Mouse (Mus musculus) hindbrain, embryonic 16.5 days (tissue): ENCODE measurements at regions not wholly inside any gene's neighbourhood (a gene's known extent, or its start where the extent isn't known, plus 50 kb on each side); places are given as distances from the start of the nearest gene placed in this dataset.

ENCODE experiments used
- ATAC-seq: fragments of 200-750 bp; cut with Nextera tagmentation; 2 replicates; pipeline ENCODE4 v1.8.0; 2017; ENCODE audit warnings: moderate TSS enrichment, moderate library complexity
- H3K27ac ChIP-seq: fragments of 300-500 bp; sonication (generic); 2 replicates; pipeline ENCODE4 v1.5.1; 2014; ENCODE audit warnings: low read depth, mild to moderate bottlenecking, control low read depth, low read length, moderate library complexity
- H3K27me3 ChIP-seq: fragments of 300-500 bp; sonication (generic); replicated peaks from 2 replicates; pipeline ENCODE4 v1.6.1; 2014; ENCODE audit warnings: low read length; ENCODE audit not compliant: control insufficient read depth, insufficient read depth
- H3K36me3 ChIP-seq: fragments of 300-500 bp; sonication (generic); 2 replicates; pipeline ENCODE4 v1.6.1; 2014; ENCODE audit warnings: mild to moderate bottlenecking, low read length, moderate library complexity, mixed read lengths; ENCODE audit not compliant: control insufficient read depth, insufficient read depth
- H3K4me1 ChIP-seq: fragments of 300-500 bp; sonication (generic); 2 replicates; pipeline ENCODE4 v1.6.1; 2014; ENCODE audit warnings: low read depth, low read length; ENCODE audit not compliant: control insufficient read depth, insufficient read depth
- H3K4me2 ChIP-seq: fragments of 300-500 bp; sonication (generic); 2 replicates; pipeline ENCODE4 v1.6.1; 2014; ENCODE audit warnings: mild to moderate bottlenecking, low read length, control low read depth, moderate library complexity
- H3K4me3 ChIP-seq: fragments of 300-500 bp; sonication (generic); 2 replicates; pipeline ENCODE4 v1.5.1; 2014; ENCODE audit warnings: mild to moderate bottlenecking, low read length, control low read depth, moderate library complexity
- H3K9ac ChIP-seq: fragments of 300-500 bp; sonication (generic); 2 replicates; pipeline ENCODE4 v1.6.1; 2014; ENCODE audit warnings: low read depth, mild to moderate bottlenecking, control low read depth, low read length, moderate library complexity
- H3K9me3 ChIP-seq: fragments of 300-500 bp; sonication (generic); 2 replicates; pipeline ENCODE4 v1.6.1; 2014; ENCODE audit warnings: mild to moderate bottlenecking, low read length, moderate library complexity; ENCODE audit not compliant: control insufficient read depth
- WGBS: fragments of 180-500 bp; shearing (Covaris S2); extraction: QIAGEN DNeasy Blood & Tissue Kit; methylation state at CpG from one replicate; pipeline ENCODE4 v1.1.7; 2014; 5-methylcytosine and 5-hydroxymethylcytosine counted together

- ATAC-seq = no peak
- H3K27me3 ChIP-seq = no peaks in the 10 kb centered on the region
- no peak overlapping the region for H3K27ac ChIP-seq
- no peaks in the 10 kb centered on the region for H3K9me3 ChIP-seq
- no peak overlapping the region for H3K4me3 ChIP-seq
- H3K4me2 ChIP-seq = no peak overlapping the region
- no peaks in the 10 kb centered on the region for H3K36me3 ChIP-seq
- H3K4me1 ChIP-seq = no peaks in the 10 kb centered on the region
- H3K9ac ChIP-seq = no peak overlapping the region
Measured at GRCm38 (mm10) chr8:90123101-90123500, 225.0 kb downstream of the Tox3 start.

- WGBS = 78% methylated on average over 3 of the region's 3 CpGs
- no peaks in the 10 kb centered on the region for H3K4me1 ChIP-seq
- no peak overlapping the region for H3K4me2 ChIP-seq
Measured at GRCm38 (mm10) chr8:90121935-90122334, 226.2 kb downstream of the Tox3 start.

DNA sequence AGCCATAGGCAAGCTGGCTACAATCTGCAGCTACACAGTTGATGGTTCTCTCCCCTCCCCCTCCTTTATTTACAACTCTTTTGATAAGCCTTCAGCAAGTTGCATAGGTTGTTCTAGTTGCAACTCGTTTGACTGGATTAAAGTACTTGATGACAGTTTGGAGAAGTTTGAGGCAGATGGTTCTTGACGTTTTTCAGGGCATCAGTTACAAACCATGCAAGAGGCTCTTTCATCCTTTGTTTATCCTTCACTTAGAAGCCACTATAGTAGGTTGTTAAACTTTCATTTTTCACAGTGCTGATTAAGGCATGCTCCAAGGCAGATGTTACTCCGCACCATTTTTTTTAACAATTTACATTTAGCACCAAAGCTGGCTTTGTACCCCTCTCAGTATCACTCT lies 227.1 kb downstream of the Tox3 start:
- Histone ChIP-seq H3K4me3 (no peak overlapping the region), H3K27ac (no peak overlapping the region), H3K9ac (no peak overlapping the region), H3K4me1 (no peaks in the 10 kb centered on the region), H3K4me2 (no peak overlapping the region), H3K9me3 (no peaks in the 10 kb centered on the region), H3K27me3 (no peaks in the 10 kb centered on the region), H3K36me3 (no peaks in the 10 kb centered on the region)
- WGBS = 29% methylated on average over 3 of the region's 3 CpGs
- ATAC-seq = no peak

More at GRCm38 (mm10) chr8:90121935-90122334, 226.2 kb downstream of the Tox3 start:
- Histone ChIP-seq H3K27ac (no peak overlapping the region), H3K9me3 (no peaks in the 10 kb centered on the region), H3K4me3 (no peak overlapping the region), H3K36me3 (no peaks in the 10 kb centered on the region), H3K27me3 (no peaks in the 10 kb centered on the region), H3K9ac (no peak overlapping the region)
- ATAC-seq = no peak

DNA sequence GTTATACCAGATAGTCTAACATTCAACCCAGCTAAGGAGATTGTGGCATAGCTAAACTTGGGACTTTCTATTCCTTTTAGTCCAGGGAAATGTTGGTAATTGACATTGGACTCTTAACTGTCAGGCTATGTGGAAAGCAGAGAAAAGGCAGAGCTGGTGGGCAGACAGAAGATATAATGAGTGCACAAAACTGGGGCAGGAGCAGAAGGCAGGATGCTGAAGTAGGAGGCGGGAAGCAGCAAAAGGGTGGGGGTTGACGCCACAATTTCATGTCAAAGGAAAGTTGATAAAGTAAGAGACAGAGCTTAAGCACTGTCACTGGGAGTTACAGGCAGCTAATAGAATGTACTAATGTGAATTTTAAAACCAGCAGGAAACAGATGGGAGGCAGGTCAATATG lies 232.7 kb downstream of the Tox3 start:
- Histone ChIP-seq H3K27ac (no peak overlapping the region), H3K36me3 (no peaks in the 10 kb centered on the region), H3K4me3 (no peak overlapping the region), H3K4me2 (no peak overlapping the region), H3K9ac (no peak overlapping the region), H3K4me1 (no peaks in the 10 kb centered on the region), H3K9me3 (no peaks in the 10 kb centered on the region), H3K27me3 (no peaks in the 10 kb centered on the region)
- ATAC-seq = no peak
- WGBS = 92% methylated on average over 2 of the region's 2 CpGs

DNA sequence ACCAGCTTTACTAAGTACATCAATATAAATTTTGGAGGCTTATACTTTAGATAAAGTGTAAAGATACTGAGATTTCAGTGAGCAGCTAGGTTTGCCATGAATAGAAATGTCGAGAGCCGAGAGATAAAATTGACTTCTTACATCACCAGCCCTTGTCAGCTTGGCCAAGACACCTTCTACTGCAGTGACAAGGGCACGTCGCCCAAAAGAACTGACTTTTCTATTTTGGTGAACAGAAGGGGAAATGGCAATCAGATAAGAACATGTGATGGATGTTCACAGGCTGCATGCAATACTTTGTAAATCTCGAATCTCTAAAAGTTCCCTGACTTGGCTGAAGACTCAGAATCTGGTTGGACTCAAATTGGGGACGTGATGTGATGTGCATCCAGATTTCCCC lies 247.6 kb downstream of the Tox3 start:
- WGBS = 92% methylated on average over 6 of the region's 6 CpGs
- Histone ChIP-seq H3K9ac (no peak overlapping the region), H3K4me3 (no peak overlapping the region), H3K4me2 (no peak overlapping the region), H3K27ac (no peak overlapping the region), H3K4me1 (no peaks in the 10 kb centered on the region), H3K36me3 (no peaks in the 10 kb centered on the region), H3K27me3 (no peaks in the 10 kb centered on the region), H3K9me3 (no peaks in the 10 kb centered on the region)
- ATAC-seq = no peak

- no peak overlapping the region for H3K4me2 ChIP-seq
- H3K9me3 ChIP-seq = peaks cover 2% of the 10 kb centered on the region; the same call in 1 of the 2 replicates
- H3K36me3 ChIP-seq = no peaks in the 10 kb centered on the region
- 88% methylated on average over 5 of the region's 5 CpGs for WGBS
- ATAC-seq = no peak
- H3K9ac ChIP-seq = no peak overlapping the region
- H3K27me3 ChIP-seq = no peaks in the 10 kb centered on the region
- no peak overlapping the region for H3K4me3 ChIP-seq
- H3K4me1 ChIP-seq = no peaks in the 10 kb centered on the region
- no peak overlapping the region for H3K27ac ChIP-seq
Measured at GRCm38 (mm10) chr8:90082630-90083029, 265.5 kb downstream of the Tox3 start.

DNA sequence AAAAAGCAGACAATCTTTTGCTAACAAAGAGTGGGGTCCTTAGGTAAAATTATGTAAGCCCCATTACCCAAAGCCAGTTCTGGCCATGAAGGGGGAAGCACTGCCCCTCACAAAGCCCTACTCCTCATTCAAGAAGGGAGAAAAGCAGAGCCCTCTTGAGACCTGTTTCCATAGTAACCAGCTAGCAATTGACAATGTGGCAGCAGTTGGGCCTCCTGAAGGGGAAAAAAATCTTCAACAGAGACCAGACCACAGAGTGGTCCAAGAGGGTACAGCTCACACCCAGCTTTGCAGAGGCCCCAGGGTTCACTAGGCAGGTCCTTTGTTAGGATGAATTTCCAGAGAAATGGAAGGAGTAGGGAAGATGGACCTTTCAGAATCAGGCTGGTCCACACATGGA lies 271.8 kb downstream of the Tox3 start:
- Histone ChIP-seq H3K4me3 (no peak overlapping the region), H3K27ac (peak overlapping the region; percentile 61; the same call in 1 of the 2 replicates), H3K36me3 (no peaks in the 10 kb centered on the region), H3K4me1 (peaks cover 15% of the 10 kb centered on the region), H3K27me3 (no peaks in the 10 kb centered on the region), H3K4me2 (no peak overlapping the region), H3K9me3 (no peaks in the 10 kb centered on the region), H3K9ac (no peak overlapping the region)
- peak; percentile 88 for ATAC-seq

DNA sequence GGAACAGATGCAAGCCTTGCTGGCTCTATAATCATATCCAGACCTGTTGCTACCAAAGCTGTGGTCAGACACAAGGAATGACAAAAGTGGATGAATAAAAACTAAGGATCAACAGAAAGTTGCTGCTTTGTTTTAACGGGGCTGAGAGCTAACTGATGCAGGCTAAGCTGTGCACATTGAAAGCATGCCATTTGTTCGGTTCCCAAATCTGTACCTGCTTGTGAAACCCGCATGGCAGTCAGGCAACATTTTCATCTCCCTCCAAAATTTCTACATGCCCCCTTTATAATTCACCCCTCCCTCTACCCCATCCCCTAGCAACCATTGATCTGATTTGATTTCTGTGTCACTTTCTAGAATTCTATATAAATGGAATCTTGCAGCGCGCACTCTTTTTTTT lies 272.3 kb downstream of the Tox3 start:
- ATAC-seq = no peak
- H3K9me3 ChIP-seq = no peaks in the 10 kb centered on the region
- no peak overlapping the region for H3K4me3 ChIP-seq
- WGBS = 35% methylated on average over 5 of the region's 5 CpGs
- no peak overlapping the region for H3K4me2 ChIP-seq
- peaks cover 15% of the 10 kb centered on the region for H3K4me1 ChIP-seq
- H3K27me3 ChIP-seq = no peaks in the 10 kb centered on the region
- peak overlapping the region; percentile 61; the same call in 1 of the 2 replicates for H3K27ac ChIP-seq
- no peak overlapping the region for H3K9ac ChIP-seq
- no peaks in the 10 kb centered on the region for H3K36me3 ChIP-seq

GRCm38 (mm10) chr8:90070006-90070405 lies 278.1 kb downstream of the Tox3 start:
- ATAC-seq = no peak
- no peaks in the 10 kb centered on the region for H3K27me3 ChIP-seq
- peak overlapping the region; percentile 37 for H3K27ac ChIP-seq
- no peak overlapping the region for H3K4me3 ChIP-seq
- no peak overlapping the region for H3K9ac ChIP-seq
- no peaks in the 10 kb centered on the region for H3K9me3 ChIP-seq
- peak overlapping the region; percentile 27 for H3K4me2 ChIP-seq
- peaks cover 10% of the 10 kb centered on the region for H3K4me1 ChIP-seq
- H3K36me3 ChIP-seq = no peaks in the 10 kb centered on the region
- 28% methylated on average over 5 of the region's 5 CpGs for WGBS

DNA sequence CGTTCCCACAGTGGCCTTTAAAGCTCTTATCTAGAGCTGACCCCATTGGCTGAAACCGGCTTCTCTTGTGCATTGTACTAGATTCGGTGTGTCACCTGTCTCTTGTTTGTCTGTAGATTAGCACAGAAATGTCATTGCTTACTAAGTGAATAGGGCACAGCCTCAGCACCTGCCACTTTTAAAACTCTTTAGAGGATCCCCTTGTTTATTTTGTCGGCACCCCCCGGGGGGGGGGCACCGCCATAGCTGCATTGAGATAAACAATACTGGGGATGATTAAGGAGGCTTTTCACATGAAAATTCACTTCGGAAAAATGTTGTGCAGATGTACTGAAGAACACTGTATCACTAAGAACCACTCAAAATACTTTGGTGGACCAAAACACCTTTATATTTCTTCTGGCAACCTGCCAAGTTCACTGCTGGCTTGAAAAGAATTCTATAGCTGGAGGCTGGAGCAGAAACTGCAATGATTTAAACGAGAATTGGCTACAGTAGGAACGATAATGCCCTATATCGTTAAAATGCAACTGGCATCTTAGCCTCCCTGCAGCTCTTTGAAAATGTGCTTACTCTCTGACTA lies 278.6 kb downstream of the Tox3 start:
- 7% methylated on average over 10 of the region's 10 CpGs for WGBS
- Histone ChIP-seq H3K9ac (no peak overlapping the region), H3K27me3 (no peaks in the 10 kb centered on the region)

More for the DNA sequence above, 278.6 kb downstream of the Tox3 start:
- peak; percentile 75 for ATAC-seq
- peak overlapping the region; percentile 59 for H3K27ac ChIP-seq
- peaks cover 13% of the 10 kb centered on the region for H3K4me1 ChIP-seq
- peak overlapping the region; percentile 27 for H3K4me2 ChIP-seq
- H3K36me3 ChIP-seq = no peaks in the 10 kb centered on the region
- no peaks in the 10 kb centered on the region for H3K9me3 ChIP-seq
- no peak overlapping the region for H3K4me3 ChIP-seq
